Mouse (Mus musculus) lung, embryonic 16.5 days (tissue): ENCODE measurements around the gene Tbc1d8. TPM values are rescaled to one million over a fixed set of nuclear protein-coding genes. Genes with fewer than 3 reads are reported as not detected.

Experiments used
- ATAC-seq: fragments of 200-750 bp; cut with Nextera tagmentation; 2 replicates; pipeline ENCODE4 v1.8.0; 2017; ENCODE audit warnings: low read depth, mild to moderate bottlenecking, moderate library complexity
- H3K27ac ChIP-seq: fragments of 300-500 bp; sonication (generic); 2 replicates; pipeline ENCODE4 v1.5.1; 2014; ENCODE audit warnings: mild to moderate bottlenecking, control low read depth, low read length
- H3K27me3 ChIP-seq: fragments of 300-500 bp; sonication (generic); 2 replicates; pipeline ENCODE4 v1.6.1; 2014; ENCODE audit warnings: low read depth, low read length, mixed read lengths; ENCODE audit not compliant: control insufficient read depth, insufficient read depth
- H3K36me3 ChIP-seq: fragments of 300-500 bp; sonication (generic); 2 replicates; pipeline ENCODE4 v1.6.1; 2014; ENCODE audit warnings: low read length; ENCODE audit not compliant: control insufficient read depth, insufficient read depth
- H3K4me1 ChIP-seq: fragments of 300-500 bp; sonication (generic); replicated peaks from 2 replicates; pipeline ENCODE4 v1.6.1; 2014; ENCODE audit warnings: low read length, mixed read lengths; ENCODE audit not compliant: control insufficient read depth, insufficient read depth
- H3K4me2 ChIP-seq: fragments of 300-500 bp; sonication (generic); 2 replicates; pipeline ENCODE4 v1.6.1; 2014; ENCODE audit warnings: low read depth, low read length, control low read depth
- H3K4me3 ChIP-seq: fragments of 300-500 bp; sonication (generic); 2 replicates; pipeline ENCODE4 v1.5.1; 2014; ENCODE audit warnings: mild to moderate bottlenecking, low read length, control low read depth
- H3K9ac ChIP-seq: fragments of 300-500 bp; sonication (generic); 2 replicates; pipeline ENCODE4 v1.6.1; 2014; ENCODE audit warnings: low read length, control low read depth
- H3K9me3 ChIP-seq: fragments of 300-500 bp; sonication (generic); 2 replicates; pipeline ENCODE4 v1.6.1; 2016; ENCODE audit warnings: low read length; ENCODE audit not compliant: control insufficient read depth
- WGBS: fragments of 180-500 bp; shearing (Covaris S2); extraction: QIAGEN DNeasy Blood & Tissue Kit; methylation state at CpG from one replicate; pipeline ENCODE4 v1.1.7; 2014; 5-methylcytosine and 5-hydroxymethylcytosine counted together
- polyA plus RNA-seq: library from polyadenylated mRNA; unstranded; fragments of >200 nt; fragmentation: Nextera tagmentation; extraction: Ambion mirVana; gene quantifications from 2 replicates; pipeline ENCODE4 v1.2.1, GENCODE M21; 2015

Tbc1d8 gene
- polyA plus RNA-seq, 1 experiment from 2014 or later: 13.3 TPM

DNA sequence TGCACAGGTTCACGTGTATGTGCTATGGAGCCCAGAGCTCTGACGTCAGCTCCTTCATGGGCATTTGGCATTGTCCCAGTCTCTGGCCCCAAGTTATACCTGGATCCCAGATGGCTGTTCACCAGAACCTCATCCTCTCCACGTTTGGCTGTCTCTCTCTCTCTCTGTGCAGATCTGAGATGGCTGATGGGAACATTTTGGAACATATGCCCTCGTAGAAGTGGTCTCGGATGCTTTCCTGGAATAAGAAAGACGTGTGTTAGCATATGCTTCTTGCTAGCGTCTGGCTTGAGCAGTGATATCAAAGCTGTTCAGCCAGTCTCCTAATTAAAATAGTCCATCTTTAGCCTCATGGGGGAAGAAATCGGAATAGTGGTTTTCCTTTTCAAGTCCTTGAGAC lies 141.8 kb downstream of the Tbc1d8 start:
- no peaks in the 10 kb centered on the region for H3K36me3 ChIP-seq
- no peak overlapping the region for H3K4me2 ChIP-seq
- H3K4me3 ChIP-seq: no peak overlapping the region
- peaks cover 3% of the 10 kb centered on the region; the same call in 1 of the 2 replicates for H3K4me1 ChIP-seq
- no peak overlapping the region for H3K9ac ChIP-seq
- WGBS: 67% methylated on average over 8 of the region's 8 CpGs
- no peaks in the 10 kb centered on the region for H3K27me3 ChIP-seq
- ATAC-seq: no peak
- no peaks in the 10 kb centered on the region for H3K9me3 ChIP-seq
- no peak overlapping the region for H3K27ac ChIP-seq

DNA sequence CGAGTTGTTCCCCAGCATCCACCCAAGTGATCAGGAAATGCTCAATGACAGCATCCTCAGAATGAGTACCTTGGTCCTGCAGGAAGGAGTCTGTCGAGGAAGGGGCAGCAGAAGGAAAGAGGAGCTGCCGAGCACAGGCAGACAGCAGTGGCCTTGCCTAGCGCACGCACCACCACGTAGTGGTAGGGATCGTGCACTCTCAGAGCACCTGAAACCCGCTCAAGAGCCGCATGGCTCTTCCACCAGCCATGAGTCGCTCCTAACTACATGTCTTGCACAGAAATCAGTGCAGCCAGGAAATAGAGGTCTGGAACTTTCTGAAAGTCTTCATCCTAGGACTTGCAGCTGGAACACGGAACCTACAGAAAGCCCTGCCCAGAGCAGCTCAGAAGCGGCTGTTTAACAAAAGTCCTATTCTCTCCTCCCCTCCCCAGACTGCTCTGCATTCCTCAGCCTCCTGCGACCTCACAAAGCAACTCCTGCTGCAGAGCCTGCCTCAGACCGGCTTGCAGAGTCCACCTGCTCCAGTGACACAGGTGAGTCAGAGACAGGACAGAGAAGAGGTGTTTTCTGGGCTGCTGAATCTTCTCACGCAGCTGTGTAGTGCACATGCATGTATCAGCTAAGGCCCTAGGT lies 142.9 kb downstream of the Tbc1d8 start:
- 20% methylated on average over 15 of the region's 15 CpGs for WGBS
- Histone ChIP-seq H3K9me3 (no peaks in the 10 kb centered on the region), H3K27me3 (no peaks in the 10 kb centered on the region), H3K36me3 (no peaks in the 10 kb centered on the region), H3K4me2 (no peak overlapping the region), H3K4me3 (no peak overlapping the region), H3K27ac (no peak overlapping the region), H3K4me1 (peaks cover 3% of the 10 kb centered on the region; the same call in 1 of the 2 replicates), H3K9ac (peak overlapping the region; percentile 9; the same call in 1 of the 2 replicates)
- ATAC-seq: peak; percentile 70; the same call in 1 of the 2 replicates

- Histone ChIP-seq H3K27ac (no peak overlapping the region), H3K9ac (no peak overlapping the region), H3K4me3 (no peak overlapping the region), H3K27me3 (no peaks in the 10 kb centered on the region), H3K9me3 (no peaks in the 10 kb centered on the region), H3K36me3 (no peaks in the 10 kb centered on the region), H3K4me1 (no peaks in the 10 kb centered on the region; the same call in 1 of the 2 replicates), H3K4me2 (no peak overlapping the region)
- ATAC-seq: no peak
- WGBS: 86% methylated on average over 4 of the region's 4 CpGs
Measured at GRCm38 (mm10) chr1:39332456-39332855, 146.1 kb downstream of the Tbc1d8 start.

- H3K4me1 ChIP-seq: peaks cover 4% of the 10 kb centered on the region
- no peak overlapping the region for H3K4me3 ChIP-seq
- no peak overlapping the region for H3K27ac ChIP-seq
- H3K36me3 ChIP-seq: no peaks in the 10 kb centered on the region
- no peaks in the 10 kb centered on the region for H3K9me3 ChIP-seq
- H3K27me3 ChIP-seq: no peaks in the 10 kb centered on the region
- ATAC-seq: no peak
- H3K9ac ChIP-seq: no peak overlapping the region
- WGBS: 87% methylated on average over 7 of the region's 7 CpGs
- no peak overlapping the region for H3K4me2 ChIP-seq
Measured at GRCm38 (mm10) chr1:39330857-39331594, 147.5 kb downstream of the Tbc1d8 start.

DNA sequence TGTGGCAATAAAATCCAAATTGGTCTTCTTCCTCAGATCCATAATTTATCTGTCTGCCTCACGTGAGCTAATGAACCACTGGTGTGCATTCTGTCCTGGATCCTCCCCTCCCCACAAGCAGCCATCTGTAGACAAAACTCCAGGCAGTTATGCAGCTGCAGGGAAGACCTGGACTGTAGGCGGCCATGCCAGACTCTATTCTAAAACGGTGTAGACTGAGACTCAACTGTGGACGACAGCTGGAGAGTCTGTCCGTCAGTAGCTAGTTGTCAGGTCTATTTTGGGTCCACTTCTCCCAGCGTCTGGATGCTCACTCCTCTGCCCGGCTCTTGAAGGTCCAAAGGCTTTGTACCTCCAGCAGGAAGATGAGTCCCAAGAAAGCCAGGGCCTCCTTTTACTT lies 151.0 kb downstream of the Tbc1d8 start:
- no peaks in the 10 kb centered on the region for H3K9me3 ChIP-seq
- ATAC-seq: no peak
- H3K27ac ChIP-seq: no peak overlapping the region
- H3K36me3 ChIP-seq: no peaks in the 10 kb centered on the region
- H3K4me3 ChIP-seq: no peak overlapping the region
- H3K4me1 ChIP-seq: peaks cover 9% of the 10 kb centered on the region; the same call in 1 of the 2 replicates
- H3K4me2 ChIP-seq: no peak overlapping the region
- WGBS: 64% methylated on average over 7 of the region's 7 CpGs
- no peak overlapping the region for H3K9ac ChIP-seq
- no peaks in the 10 kb centered on the region for H3K27me3 ChIP-seq

- no peak overlapping the region for H3K4me3 ChIP-seq
- H3K4me2 ChIP-seq: no peak overlapping the region
- H3K9me3 ChIP-seq: no peaks in the 10 kb centered on the region
- no peak overlapping the region for H3K9ac ChIP-seq
- H3K27ac ChIP-seq: no peak overlapping the region
- ATAC-seq: no peak
- H3K27me3 ChIP-seq: no peaks in the 10 kb centered on the region
- H3K4me1 ChIP-seq: peaks cover 9% of the 10 kb centered on the region; the same call in 1 of the 2 replicates
- no peaks in the 10 kb centered on the region for H3K36me3 ChIP-seq
- WGBS: 76% methylated on average over 6 of the region's 6 CpGs
Measured at GRCm38 (mm10) chr1:39325228-39325627, 153.3 kb downstream of the Tbc1d8 start.

GRCm38 (mm10) chr1:39321954-39322353 lies 156.6 kb downstream of the Tbc1d8 start:
- H3K27me3 ChIP-seq: no peaks in the 10 kb centered on the region
- no peak overlapping the region for H3K27ac ChIP-seq
- no peak overlapping the region for H3K4me2 ChIP-seq
- no peak overlapping the region for H3K4me3 ChIP-seq
- no peak overlapping the region for H3K9ac ChIP-seq
- no peak for ATAC-seq
- WGBS: 68% methylated on average over 6 of the region's 6 CpGs
- no peaks in the 10 kb centered on the region for H3K9me3 ChIP-seq
- no peaks in the 10 kb centered on the region for H3K36me3 ChIP-seq
- peaks cover 26% of the 10 kb centered on the region for H3K4me1 ChIP-seq

Other genes with a start within 250 kb of the Tbc1d8 start
- 449 and 553 TPM in 2 replicates for gene Rpl31, start 110.9 kb downstream of the Tbc1d8 start, polyA plus RNA-seq
- 11.7 TPM in 2 replicates for gene Cnot11, start 56.2 kb upstream of the Tbc1d8 start, polyA plus RNA-seq
- 20.0 and 26.1 TPM in 2 replicates for gene Rnf149, start 98.7 kb upstream of the Tbc1d8 start, polyA plus RNA-seq
- 0.04 and 0.14 TPM in 2 replicates for gene Creg2, start 172.7 kb upstream of the Tbc1d8 start, polyA plus RNA-seq
- gene Rfx8, start 242.2 kb upstream of the Tbc1d8 start, polyA plus RNA-seq: 0.40 and 0.58 TPM in 2 replicates